Mouse (Mus musculus): Measurements from ENCODE around the gene Ccdc92.

Ccdc92 gene

DNA sequence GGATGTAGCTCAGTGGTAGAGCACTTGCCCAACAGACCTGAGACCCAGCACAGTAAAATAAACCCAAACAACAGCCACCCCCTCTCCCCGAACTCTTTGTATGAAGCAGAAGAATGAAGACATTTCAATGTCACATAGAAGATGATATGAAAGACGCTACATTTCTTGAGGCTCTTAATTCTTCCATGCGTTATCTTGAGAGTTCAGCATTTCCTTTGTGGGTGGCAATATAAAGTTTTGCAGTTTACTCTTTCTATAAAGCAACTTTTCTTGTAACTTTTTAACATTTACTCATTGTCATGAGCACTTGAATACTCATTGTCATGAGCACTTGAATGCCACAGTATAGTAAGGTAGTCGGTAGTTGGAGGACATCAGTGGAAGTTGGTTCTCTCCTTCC, 8.0 kb downstream of the Ccdc92 start:
- no peak for DNase-seq

DNA sequence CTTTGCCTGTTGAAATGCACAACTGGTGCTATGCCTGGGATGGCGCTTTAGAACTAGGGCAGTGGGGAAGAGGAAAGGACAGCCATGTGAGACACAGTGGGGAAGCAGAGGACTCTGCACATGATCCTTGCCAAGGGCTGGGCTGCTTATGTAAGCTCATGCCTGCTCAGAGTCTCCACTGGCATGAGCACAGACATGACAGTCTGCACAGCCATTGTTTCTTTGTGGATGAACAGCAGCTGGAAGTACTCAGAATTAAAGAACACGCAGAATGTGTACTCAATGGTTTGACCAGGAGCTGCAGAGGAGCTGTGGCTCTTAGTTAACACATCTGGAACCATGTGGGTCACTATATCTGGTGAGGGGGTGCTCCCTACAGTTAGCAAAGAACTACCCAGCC, 9.1 kb downstream of the Ccdc92 start:
- DNase-seq: peak; percentile 82 to 88

- no peak for DNase-seq
Measured at GRCm38 (mm10) chr5:124852294-124852693, 9.9 kb downstream of the Ccdc92 start.

GRCm38 (mm10) chr5:124851572-124851971, 10.7 kb downstream of the Ccdc92 start:
- peak; percentile 57 to 64 for DNase-seq

DNA sequence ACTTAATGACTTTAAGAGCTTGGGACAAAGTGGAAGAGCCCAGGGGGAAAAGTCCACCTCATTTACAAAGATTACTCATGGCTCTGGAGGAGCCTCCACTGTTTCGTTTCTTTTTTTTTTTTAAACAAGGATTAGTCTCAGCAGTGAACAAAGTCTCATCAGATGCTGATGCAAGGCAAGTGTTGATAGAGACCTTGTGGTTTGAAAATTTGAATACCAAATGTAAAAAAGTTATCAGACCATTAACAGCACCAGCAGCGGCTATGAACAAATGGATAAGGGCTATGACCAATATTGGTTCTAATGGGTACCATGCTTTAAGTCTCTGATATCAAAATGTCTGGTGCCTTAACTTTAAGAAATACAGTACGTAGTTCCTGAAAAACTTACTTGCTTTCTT, 13.2 kb downstream of the Ccdc92 start:
- no peak for DNase-seq

DNA sequence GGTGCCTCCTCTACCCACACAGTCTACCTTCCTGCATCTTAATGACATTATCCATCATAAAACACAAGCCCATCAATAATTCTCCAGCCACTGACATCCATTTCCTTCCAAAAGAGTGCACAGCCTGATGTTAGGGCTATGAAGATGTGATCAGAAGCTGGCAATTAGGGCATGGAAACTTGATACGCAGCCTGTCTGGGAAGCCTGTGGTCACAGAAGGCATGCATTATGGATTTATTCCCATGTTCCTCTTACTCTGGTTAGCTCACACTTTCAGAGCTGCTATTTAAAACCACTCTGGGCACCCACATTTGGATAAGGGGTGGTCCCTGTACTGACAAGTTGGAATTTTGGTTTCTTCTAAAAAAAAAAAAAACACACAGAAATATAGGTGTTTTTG, 15.2 kb downstream of the Ccdc92 start:
- DNase-seq: no peak

- DNase-seq: no peak
Measured at GRCm38 (mm10) chr5:124844929-124845328, 17.3 kb downstream of the Ccdc92 start.

GRCm38 (mm10) chr5:124843386-124843785, 18.8 kb downstream of the Ccdc92 start:
- DNase-seq: peak; percentile 66 to 74

- peak in 1 of 2 experiments; percentile 27 for DNase-seq
Measured at GRCm38 (mm10) chr5:124840669-124841068, 21.6 kb downstream of the Ccdc92 start.

DNA sequence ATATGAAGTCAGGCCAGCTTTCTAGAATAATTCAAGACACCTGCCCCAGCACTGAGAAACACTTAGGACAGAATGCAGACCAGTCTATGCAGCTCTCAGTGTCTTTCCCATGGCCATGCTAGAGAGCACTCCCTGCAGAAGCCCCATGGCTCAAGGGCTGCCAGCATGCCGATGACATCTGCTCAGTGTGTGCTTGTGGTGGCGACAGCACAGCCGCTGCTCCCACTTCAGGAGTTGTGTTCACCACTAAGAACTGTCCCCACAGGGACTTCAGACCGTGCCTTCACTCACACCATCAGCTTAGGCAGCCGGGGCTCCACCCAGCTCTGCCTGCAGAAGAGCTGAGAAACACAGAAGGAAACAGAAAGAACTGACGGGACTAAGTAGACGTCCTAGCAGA, 22.0 kb downstream of the Ccdc92 start:
- no peak for DNase-seq

DNA sequence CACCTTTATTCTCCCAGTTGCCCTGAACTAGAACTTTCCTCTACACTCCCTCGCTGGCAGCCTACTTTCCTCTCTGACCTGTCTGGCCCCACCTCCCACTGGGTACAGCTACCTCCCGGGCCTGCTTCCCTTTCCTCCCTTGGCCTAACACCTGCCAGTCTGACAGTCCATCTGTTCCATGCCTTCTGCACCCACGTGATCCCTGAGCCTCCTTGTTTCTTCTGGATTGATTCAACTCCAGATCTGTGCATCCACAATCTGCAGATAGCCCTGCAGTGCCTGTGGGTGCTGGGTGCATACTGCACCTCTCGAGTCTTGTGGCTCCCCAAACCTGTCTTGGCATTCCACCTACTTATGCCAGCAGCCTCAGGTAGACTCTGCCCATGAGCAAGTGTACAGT, 25.6 kb downstream of the Ccdc92 start:
- peak; percentile 92 to 94 for DNase-seq

GRCm38 (mm10) chr5:124836075-124836474, 26.1 kb downstream of the Ccdc92 start:
- DNase-seq: peak; percentile 56 to 69

- DNase-seq: peak; percentile 94
Measured at GRCm38 (mm10) chr5:124835218-124835617, 27.0 kb downstream of the Ccdc92 start.

DNA sequence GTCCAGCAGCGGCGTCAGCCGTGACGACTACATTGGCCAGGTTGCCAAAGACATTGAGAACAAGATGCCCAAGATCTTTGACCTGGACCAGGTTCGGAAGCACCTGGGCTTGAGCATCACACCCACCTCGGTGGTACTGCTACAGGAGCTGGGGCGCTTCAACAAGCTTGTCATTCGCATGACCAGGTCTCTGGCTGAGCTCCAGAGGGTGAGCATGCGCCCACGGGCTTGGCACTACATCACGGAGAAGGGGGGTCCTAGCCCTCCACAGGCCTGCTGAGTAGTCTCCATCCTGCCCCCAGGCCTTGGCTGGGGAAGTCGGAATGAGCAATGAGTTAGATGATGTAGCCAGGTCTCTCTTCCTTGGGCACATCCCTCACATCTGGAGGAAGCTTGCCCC, 31.9 kb downstream of the Ccdc92 start:
- peak in 1 of 2 experiments; percentile 60 for DNase-seq

GRCm38 (mm10) chr5:124822128-124822894, 39.9 kb downstream of the Ccdc92 start:
- DNase-seq: peak; percentile 56 to 73

- peak in 1 of 2 experiments; percentile 62 for DNase-seq
Measured at GRCm38 (mm10) chr5:124817050-124817449, 45.2 kb downstream of the Ccdc92 start.

DNA sequence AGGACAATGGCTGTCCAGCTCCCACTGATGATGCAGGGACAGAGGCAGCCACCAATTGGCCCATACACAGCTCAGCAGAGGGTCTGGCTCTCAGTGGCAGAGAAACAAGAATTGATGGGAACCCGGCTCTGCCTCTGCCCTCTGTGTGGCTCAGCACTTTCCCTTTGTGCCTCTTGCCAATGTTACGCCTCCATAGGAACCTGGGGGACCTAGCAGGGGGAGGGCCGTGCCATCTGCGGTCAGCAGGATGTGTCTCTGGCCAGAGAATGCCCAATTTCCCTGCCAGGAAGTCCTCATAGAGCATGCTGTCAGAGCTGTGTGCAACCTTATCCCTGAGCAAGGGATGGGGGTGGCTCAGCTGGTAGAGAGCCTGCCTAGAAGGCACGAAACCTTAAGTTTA, 47.4 kb downstream of the Ccdc92 start:
- peak; percentile 89 to 90 for DNase-seq

- DNase-seq: no peak
Measured at GRCm38 (mm10) chr5:124812466-124812865, 49.8 kb downstream of the Ccdc92 start.

DNA sequence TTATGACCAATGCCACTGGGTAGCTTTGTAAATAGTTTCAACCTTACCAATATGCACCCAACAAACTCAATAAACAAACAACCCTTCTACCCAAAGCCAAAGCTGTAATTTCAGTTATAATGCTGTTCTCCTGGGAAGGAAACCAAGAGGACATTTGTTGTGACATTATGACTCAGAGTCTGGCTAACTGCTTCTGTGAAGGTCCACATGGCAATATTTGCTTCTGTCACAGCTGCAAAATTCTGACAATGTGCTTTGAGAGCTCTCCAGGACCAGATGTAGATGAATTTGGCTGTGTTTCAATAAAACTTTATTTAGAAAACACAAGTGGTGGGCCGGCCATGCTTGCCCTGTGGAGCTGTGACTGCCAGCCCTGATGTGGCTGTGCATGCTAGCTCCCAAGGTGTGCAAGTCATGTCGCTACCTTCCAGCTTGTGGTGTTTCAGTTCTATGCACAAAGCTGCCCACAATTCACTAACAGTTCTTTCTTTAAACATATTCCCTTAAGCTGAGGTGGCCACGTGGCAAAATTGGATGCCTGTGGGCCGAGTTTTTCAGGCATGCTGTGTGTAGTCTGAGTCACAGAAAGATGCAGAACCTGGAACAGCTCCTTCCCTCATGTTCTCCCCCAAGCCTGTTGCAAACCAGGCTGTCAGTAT, 52.4 kb downstream of the Ccdc92 start:
- peak; percentile 53 to 59 for DNase-seq

DNA sequence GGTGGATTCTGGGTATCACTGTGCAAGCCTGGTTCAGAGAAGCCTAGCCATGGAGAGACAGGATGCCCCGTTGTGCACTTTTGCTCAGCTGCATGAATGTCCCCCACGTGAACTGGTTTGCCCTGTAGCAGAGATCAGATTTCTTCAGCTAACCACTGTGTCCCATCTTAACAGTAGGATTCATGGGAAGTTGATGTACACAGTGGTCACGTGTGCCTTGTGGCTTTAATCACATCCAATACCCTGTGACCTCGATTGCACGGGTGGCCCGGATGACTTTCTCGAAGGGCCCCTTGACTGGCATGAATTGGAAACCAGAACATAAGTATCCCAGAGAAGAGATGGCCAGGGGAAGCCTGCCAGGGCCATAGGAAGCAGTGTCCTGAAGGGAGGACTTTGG, 70.1 kb downstream of the Ccdc92 start:
- no peak for DNase-seq

DNA sequence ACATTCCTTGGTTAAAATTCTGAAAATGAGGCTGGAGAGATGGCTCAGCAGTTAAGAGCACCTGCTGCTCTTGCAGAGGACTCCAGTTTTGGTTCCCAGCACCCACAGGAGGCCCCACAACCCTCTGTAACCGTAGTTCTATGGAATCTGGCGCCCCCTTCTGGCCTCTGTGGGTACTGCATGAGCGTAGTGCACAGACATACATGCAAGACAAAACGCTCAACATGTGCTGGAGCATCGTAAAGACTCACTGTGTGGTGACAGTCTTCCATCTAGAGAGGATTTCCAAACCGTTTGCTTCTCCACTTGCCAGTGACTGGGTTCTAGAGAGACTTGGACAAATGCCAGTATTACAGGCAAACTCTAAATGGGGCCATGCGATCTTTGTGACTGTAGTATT, 76.6 kb downstream of the Ccdc92 start:
- no peak for DNase-seq

All from cerebellum, postnatal 25 days (tissue).